Mouse (Mus musculus): ENCODE data around the gene Rap1gds1.

Rap1gds1 gene

DNA sequence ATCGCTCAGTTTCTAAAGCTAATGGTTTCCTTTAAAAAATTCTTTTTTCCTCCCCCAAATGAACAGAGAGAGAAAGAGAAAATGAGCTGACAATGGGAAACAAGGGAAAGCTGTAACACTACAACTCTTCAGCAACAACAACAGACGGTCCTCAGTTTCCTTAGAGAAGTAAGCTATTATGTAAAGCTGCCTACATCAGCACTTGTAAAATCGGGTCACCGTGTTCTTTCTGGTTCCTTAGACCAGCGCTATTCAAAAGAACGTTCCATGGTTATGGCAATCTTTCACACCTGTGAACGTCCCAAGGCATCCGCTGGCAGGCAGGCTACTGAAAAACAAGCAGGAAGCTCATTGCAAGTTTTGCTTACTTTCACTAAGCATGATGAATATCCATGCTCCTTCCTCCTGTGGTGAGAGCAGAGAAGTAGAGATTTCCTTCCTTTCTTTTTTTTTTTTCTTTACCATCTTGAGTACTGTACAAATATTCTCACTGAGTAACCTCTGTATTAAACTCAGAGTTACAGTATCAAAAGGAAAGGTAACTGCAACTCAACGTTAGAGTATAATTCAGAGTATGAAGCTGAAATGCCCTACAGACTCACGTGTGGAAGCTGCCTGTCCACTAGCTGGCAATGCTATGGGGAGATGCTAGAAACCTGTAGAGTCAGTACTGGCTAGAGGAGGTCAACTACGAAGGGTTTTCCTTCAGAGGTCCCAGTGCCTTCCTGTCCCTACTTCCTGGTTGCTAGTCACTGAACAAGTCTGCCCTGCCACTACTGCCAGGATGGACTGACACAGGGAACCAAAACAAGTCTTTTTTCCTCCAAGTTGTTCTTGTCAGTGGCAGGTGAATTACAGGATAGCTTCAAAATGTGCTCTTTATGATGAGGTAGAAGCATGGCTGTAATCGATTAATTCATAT lies 26.0 kb downstream of the Rap1gds1 start:
- no peak for DNase-seq (ENCODE audit: low read depth, low spot score)

DNA sequence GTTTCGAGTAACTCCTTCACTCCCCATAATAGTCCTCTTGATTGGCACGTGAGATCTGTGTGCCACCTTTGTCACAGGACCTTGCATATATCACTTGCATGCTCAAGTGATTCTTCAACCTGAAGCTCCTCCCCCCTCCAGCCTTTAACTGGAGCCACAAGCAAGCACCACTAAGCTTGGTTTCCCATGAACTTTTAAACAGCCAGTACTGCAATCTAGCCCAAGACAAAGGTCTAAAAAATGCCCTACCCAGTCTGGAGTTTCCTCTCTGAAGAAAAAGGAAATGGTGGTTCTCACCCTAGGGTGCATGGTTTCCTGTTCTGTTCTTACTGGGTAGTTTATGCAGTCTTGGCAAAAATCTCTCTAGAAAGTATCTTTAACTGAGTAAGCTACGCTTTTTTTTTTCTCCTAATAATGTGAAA lies 32.6 kb downstream of the Rap1gds1 start:
- DNase-seq (ENCODE audit: low read depth, low spot score): no peak

DNA sequence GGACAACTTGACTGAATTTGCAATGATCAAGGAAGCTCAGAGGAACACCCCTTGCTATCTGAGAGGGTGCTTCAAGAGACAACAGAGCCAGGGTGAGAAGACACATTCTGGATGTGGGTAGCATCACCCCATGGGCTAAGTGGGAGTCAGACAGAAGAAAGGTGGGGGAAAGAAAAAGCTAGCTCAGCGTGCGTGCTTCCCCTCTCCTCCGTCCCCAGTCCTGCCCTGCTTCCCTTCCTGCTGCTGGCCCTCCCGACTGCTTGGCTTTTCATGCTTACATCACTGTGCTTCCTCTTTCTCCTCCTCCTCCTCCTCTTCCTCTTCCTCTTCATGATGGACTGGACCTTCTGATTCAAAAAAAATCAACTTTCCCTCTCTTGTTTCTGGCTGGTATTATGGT lies 33.1 kb downstream of the Rap1gds1 start:
- DNase-seq (ENCODE audit: low read depth, low spot score): no peak

DNA sequence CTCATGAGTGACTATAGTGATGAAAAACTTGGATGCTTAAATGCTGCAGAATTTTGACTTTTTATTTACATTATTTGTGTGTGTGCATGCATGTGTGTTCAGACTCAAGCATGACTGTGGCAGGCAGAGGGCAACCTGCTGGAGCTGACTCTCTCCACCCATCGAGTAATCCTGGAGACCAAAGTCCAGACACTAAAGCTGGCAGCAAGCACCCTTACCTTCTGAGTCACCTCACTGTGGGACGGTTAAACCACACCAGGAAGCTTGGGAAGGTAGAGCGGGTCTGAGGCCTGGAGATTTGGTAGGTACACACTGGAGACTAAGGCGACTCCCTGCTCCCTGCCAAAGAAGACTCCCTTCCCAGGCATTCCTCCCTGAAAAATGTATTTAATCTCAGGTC lies 38.0 kb downstream of the Rap1gds1 start:
- no peak for DNase-seq (ENCODE audit: low read depth, low spot score)

DNA sequence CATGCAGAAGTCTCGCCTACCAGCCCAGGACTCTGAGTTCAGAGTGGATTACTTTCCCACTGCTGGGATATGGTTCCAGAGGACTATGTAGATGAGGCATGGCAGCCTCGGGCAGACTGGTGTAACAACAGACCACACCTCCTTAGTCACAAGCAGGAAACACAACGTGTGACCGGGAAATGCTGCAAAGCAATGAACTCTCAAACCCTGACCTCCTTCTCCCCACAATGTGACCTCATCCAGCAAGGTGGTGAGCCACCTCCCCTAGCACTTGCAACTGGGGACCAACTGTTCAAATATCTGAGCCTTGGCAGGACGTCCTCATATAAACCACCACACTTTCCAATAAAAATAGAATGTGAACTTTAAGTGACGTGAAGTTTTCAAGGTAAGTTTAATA lies 41.8 kb downstream of the Rap1gds1 start:
- DNase-seq (ENCODE audit: low read depth, low spot score): no peak

- DNase-seq (ENCODE audit: low read depth, low spot score): no peak
Observed at GRCm38 (mm10) chr3:139030644-139031227, 44.3 kb downstream of the Rap1gds1 start.

DNA sequence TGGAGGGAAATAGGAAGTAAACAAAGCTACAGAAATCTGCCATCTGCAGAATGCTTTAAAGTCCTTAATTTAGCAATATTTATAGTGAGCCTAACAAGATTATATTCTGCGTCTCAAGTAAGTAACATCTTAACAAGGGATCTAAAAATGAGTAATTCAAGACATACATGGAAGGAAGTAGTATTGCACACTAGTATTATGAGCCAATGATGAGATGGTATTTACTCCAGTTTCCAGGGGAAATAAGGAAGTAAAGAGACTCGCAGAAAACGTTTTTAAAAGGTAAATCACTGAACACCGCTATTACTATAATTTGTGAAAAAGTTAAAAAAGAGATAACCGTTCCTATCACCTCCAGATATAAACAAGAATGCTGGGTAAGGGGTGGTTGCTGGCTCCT lies 49.9 kb downstream of the Rap1gds1 start:
- DNase-seq (ENCODE audit: low read depth, low spot score): no peak

- DNase-seq (ENCODE audit: low read depth, low spot score): no peak
Observed at GRCm38 (mm10) chr3:139023585-139023984, 51.4 kb downstream of the Rap1gds1 start.

GRCm38 (mm10) chr3:139012352-139012751 lies 62.6 kb downstream of the Rap1gds1 start:
- DNase-seq (ENCODE audit: low read depth, low spot score): no peak

GRCm38 (mm10) chr3:139005669-139006068 lies 69.3 kb downstream of the Rap1gds1 start:
- no peak for DNase-seq (ENCODE audit: low read depth, low spot score)

- DNase-seq (ENCODE audit: low read depth, low spot score): no peak
Observed at GRCm38 (mm10) chr3:139002774-139003173, 72.2 kb downstream of the Rap1gds1 start.

DNA sequence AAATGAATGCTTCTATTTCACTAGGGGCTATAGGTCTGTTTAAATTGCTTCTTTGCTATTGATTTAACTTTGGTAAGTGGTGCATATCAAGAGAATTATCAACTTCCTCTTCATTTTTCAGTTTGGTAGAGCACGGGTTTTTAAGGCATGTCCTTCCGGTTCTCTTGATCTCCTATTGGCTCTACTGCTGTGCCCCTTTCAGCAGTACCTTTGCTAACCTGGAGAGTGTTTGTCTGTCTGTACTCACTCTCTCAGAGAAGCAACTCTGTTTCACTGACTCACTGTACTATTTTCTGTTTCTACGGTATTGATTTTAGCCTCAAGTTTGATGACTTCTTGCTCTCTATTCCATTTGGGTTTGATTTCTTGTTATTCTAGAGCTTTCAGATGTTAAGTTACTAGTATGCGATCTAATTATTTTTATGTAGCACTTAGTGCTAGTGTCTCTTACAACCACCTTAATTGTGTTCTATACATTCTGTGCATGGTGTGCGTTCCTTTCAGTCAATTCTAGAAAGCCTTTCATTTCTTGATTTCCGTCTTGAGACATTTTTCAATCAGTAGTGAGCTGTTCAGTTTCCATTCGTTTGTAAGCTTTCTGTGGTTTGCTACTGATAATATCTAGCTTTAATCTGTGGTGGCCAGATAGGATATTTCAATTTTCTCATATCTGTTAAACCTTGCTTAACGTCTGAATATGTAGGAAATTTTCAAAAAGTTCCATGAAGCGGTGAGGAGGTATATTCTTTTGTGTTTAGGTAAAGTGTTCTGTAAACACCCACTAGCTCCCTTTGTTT lies 74.7 kb downstream of the Rap1gds1 start:
- no peak for DNase-seq (ENCODE audit: low read depth, low spot score)

DNA sequence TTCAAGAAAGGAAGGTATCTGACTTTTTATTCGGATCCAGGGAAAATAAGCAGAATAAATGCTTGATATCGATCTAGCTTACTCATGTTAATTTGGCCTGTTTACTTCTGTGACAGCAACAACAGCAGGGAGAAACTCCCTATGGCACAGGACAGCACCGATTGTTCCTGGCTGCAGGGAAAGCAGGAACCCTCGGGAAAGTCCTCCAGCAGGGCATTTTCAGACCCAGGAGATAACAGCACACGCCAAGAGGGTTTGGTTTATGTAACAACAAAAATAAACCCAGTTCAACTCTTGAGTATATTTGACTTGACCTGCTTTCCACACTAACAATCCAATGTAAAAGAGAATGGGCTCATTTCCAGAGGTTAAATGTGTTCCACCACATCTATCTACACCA lies 81.5 kb downstream of the Rap1gds1 start:
- no peak for DNase-seq (ENCODE audit: low read depth, low spot score)

DNA sequence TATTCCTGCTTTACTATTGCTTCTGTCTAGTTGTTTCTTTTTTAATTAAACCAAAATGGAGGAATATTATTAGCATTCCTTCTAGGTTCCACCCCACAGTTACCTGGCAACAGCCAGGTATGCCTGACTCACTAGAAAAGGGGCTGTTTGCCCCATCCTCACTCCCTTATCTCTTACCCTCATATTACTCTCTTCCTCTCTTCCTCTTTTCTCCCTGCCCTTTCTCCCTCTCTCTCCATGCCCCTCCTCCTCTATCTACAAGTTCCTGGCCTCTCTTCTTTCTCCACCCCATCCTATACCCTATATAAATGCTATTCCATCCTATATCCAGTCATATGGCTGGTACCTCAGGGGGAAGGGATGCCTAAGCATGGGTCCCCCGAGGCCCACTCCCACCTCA lies 83.6 kb downstream of the Rap1gds1 start:
- DNase-seq (ENCODE audit: low read depth, low spot score): no peak

- DNase-seq (ENCODE audit: low read depth, low spot score): no peak
Observed at GRCm38 (mm10) chr3:138989141-138989540, 85.9 kb downstream of the Rap1gds1 start.

- no peak for DNase-seq (ENCODE audit: low read depth, low spot score)
Observed at GRCm38 (mm10) chr3:138988004-138988403, 87.0 kb downstream of the Rap1gds1 start.

- no peak for DNase-seq (ENCODE audit: low read depth, low spot score)
Observed at GRCm38 (mm10) chr3:138982249-138982648, 92.8 kb downstream of the Rap1gds1 start.

DNA sequence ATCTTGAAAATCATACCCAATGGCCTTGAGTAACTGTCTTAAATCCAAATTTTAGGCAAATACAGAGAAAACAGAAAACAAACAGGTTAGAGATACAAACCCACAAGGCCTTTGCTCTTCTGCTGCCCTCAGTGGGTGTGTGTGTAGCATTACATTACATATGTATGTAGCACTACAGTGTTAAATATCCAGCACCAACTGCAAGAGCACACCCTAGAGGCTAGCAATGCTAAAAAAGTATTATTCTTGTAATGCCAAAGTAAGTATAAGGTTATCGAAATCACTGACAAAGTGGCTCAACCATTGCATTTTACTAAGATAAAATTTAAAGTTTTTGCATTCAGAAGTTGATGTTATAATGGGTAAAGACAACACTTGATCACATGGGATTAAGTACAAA lies 97.6 kb downstream of the Rap1gds1 start:
- DNase-seq (ENCODE audit: low read depth, low spot score): no peak

GRCm38 (mm10) chr3:138967627-138968026 lies 107.4 kb downstream of the Rap1gds1 start:
- DNase-seq (ENCODE audit: low read depth, low spot score): no peak

DNA sequence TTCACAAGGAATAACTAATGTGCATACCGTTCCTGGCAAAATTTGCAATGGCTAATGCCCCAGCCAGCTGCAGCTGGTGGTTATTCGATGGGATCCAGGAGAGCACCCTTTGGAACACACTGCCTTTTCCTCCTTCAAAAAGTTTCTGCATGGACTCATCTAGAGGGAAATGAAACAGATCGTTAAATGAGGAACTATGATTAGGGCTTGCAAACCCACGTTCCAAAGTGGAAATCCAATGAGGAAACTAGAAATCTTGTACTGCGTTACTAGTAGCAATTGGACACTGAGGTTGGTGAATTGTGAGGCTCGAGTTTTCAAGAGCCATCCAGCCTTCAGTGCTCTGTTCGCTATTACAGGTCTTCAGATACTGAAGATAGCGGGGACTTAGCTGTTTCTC lies 116.5 kb downstream of the Rap1gds1 start:
- no peak for DNase-seq (ENCODE audit: low read depth, low spot score)

GRCm38 (mm10) chr3:138955220-138955619 lies 119.8 kb downstream of the Rap1gds1 start:
- DNase-seq (ENCODE audit: low read depth, low spot score): no peak

- DNase-seq (ENCODE audit: low read depth, low spot score): no peak
Observed at GRCm38 (mm10) chr3:138949081-138949480, 125.9 kb downstream of the Rap1gds1 start.
